In the genomic region with DNA sequence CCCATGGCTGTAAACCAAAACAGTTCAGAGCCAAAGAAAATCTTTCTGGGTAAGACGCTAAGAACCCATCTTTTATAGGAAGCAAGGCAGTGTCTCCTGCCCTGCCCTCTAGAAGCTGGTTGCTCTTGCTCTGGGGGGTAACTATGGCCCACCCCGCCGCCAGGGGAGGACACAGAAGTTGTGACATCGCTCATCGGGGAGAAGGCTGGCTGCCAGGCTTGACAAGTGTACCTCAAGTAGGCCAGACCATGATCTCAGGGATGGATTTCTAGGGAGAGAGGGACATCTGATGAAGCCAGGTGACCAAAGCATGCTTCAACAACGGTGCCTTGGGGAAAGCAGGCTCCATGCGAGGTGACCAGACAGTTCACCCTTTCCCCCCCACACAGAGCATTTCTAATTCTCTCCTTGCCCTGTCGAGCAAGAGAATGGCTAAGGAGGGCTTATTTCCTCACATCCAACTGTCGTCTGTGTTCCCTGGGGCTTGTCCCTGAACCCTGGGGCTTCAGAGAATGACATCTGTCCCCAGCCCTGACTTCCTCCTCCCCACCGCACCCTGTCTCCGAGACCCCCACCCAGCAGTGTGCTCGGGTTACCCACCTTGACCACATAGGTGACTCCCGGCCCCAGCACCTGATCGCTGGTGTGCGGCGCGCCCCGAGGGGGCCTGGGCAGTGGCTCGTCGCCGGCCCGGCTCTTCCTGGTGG, we compare ENCODE assay signal across 7 mouse cellular contexts. TPM values are rescaled to one million over a fixed set of nuclear protein-coding genes. Genes with fewer than 3 reads are reported as not detected.
DNase-seq lines count a peak whose midpoint lies in the region; TF ChIP-seq lines count a peak whose summit lies in the region.

No protein-coding gene starts in this region.

- peaks cover 61% of the 10 kb centered on the region for H3K27me3 ChIP-seq in forebrain, embryonic 10.5 days (ENCODE audit: poor library complexity, severe bottlenecking)
- H3K27me3 ChIP-seq in limb, embryonic 10.5 days (ENCODE audit: low read depth, poor library complexity, severe bottlenecking): peaks cover 85% of the 10 kb centered on the region

- peak overlapping the region; percentile 86 for H3K4me3 ChIP-seq in left cerebral cortex, adult 2 months
- H3K4me3 ChIP-seq in forebrain, embryonic 10.5 days: peak overlapping the region; percentile 72
- peak overlapping the region; percentile 49 for H3K4me3 ChIP-seq in limb, embryonic 10.5 days

- H3K36me3 ChIP-seq in forebrain, embryonic 10.5 days (replicated peaks): peaks cover 17% of the 10 kb centered on the region
- no peaks in the 10 kb centered on the region for H3K36me3 ChIP-seq in limb, embryonic 10.5 days

- H3K27ac ChIP-seq in left cerebral cortex, adult 2 months: peak overlapping the region; percentile 84
- H3K27ac ChIP-seq in forebrain, embryonic 10.5 days: peak overlapping the region; percentile 93
- peak overlapping the region; percentile 44; the same call in 1 of the 2 replicates for H3K27ac ChIP-seq in limb, embryonic 10.5 days

- TF ChIP-seq CTCF in left cerebral cortex, adult 2 months (IDR thresholded peaks at IDR 0.05): no peak; the same call in 1 of the 2 replicates

- H3K9me3 ChIP-seq in forebrain, embryonic 10.5 days: no peaks in the 10 kb centered on the region
- H3K9me3 ChIP-seq in limb, embryonic 10.5 days (replicated peaks): no peaks in the 10 kb centered on the region

- 6% methylated on average over 22 of the region's 22 CpGs for WGBS in forebrain, embryonic 10.5 days
- 7% methylated on average over 22 of the region's 22 CpGs for WGBS in limb, embryonic 10.5 days

- peaks cover 62% of the 10 kb centered on the region for H3K4me1 ChIP-seq in forebrain, embryonic 10.5 days
- H3K4me1 ChIP-seq in limb, embryonic 10.5 days: peaks cover 31% of the 10 kb centered on the region

- intact Hi-C loops in left cerebral cortex, adult 2 months (cut with DNase I): loop anchor here (2.0 kb wide), 1 partner anchor 38 kb away; no protein-coding TSS in a partner anchor

- DNase-seq in left cerebral cortex, adult 2 months (ENCODE audit: extremely low spot score in 1 of 2, low spot score in 2 of 2): peak in 1 of 2 experiments; percentile 34
- DNase-seq in left cerebral cortex, adult 8-10 months (ENCODE audit: low spot score in 2 of 2): no peak
- DNase-seq in forebrain, embryonic 10.5 days (ENCODE audit: extremely low spot score, low spot score): peak; percentile 25
- DNase-seq in limb, embryonic 10.5 days (ENCODE audit: low spot score): peak; percentile 37
- peak; percentile 36 for DNase-seq in right cerebral cortex, postnatal 25 days
- no peak for DNase-seq in layer of hippocampus, adult 8-10 months (ENCODE audit: low spot score in 2 of 2)
- no peak for DNase-seq in thymus, postnatal 10 days (ENCODE audit: low spot score in 2 of 2)

RNA-seq across cellular contexts. Expression of gene Shc3, which starts 2.7 kb away (rescaled TPM):
- 100 to 1,000 TPM; 234 to 242 TPM for total RNA-seq in left cerebral cortex, adult 2 months (2021)
- total RNA-seq in left cerebral cortex, adult 8-10 months (2022): 100 to 1,000 TPM; 153 to 205 (median 182) TPM
- polyA plus RNA-seq in forebrain, embryonic 10.5 days (2016; fragmentation: Nextera tagmentation; extraction: Ambion mirVana): 2.2 and 3.1 TPM in 2 replicates
- 0.11 and 0.14 TPM in 2 replicates for polyA plus RNA-seq in limb, embryonic 10.5 days (2016; fragmentation: Nextera tagmentation; extraction: Ambion mirVana)
- total RNA-seq in layer of hippocampus, adult 8-10 months (2022): 100 to 1,000 TPM; 103 to 128 (median 120) TPM

Comparison
In these comparisons a context has a peak if more than half of its experiments do, and no peak if none do; other contexts are left out.
1. DNase-seq: peak in forebrain, embryonic 10.5 days (single experiment), limb, embryonic 10.5 days (single experiment) and right cerebral cortex, postnatal 25 days (single experiment); none in left cerebral cortex, adult 8-10 months (0 of 2), layer of hippocampus, adult 8-10 months (0 of 2) and thymus, postnatal 10 days (0 of 2).
2. Peak in every context shown above with its lines, with median percentiles within 50 percentile points of each other: H3K27ac ChIP-seq and H3K4me3 ChIP-seq.